Mouse (Mus musculus) CH12.LX (cell line): ENCODE data around the gene Crybg2. TPM values are rescaled to one million over a fixed set of nuclear protein-coding genes. Genes with fewer than 3 reads are reported as not detected.

ENCODE experiments used
- DNase-seq: peaks from one replicate; pipeline ENCODE4 v3.0.0-alpha.2; 2013; ENCODE audit errors: extremely low read depth
- H3K27ac ChIP-seq: 2 replicates; pipeline ENCODE4 v1.5.1; 2012; ENCODE audit warnings: low read depth, mild to moderate bottlenecking, control low read depth, moderate library complexity; ENCODE audit not compliant: insufficient read depth
- H3K27me3 ChIP-seq: replicated peaks from 2 replicates; pipeline ENCODE3; 2012; ENCODE audit warnings: inconsistent platforms
- H3K36me3 ChIP-seq, 2 experiments: replicated peaks in 1 of 2; 2 replicates each; pipeline versions ENCODE3 to v1.6.1; 2012; ENCODE audit warnings: inconsistent platforms in 1 of 2, low read length in 1 of 2, mild to moderate bottlenecking in 1 of 2, mixed read lengths in 1 of 2, moderate library complexity in 1 of 2; ENCODE audit not compliant: control insufficient read depth in 1 of 2, insufficient read depth in 1 of 2
- H3K4me1 ChIP-seq, 2 experiments: 2 replicates each; pipeline ENCODE4 v1.6.1; 2012; ENCODE audit warnings: inconsistent platforms in 1 of 2, moderate library complexity in 1 of 2; ENCODE audit not compliant: insufficient read depth in 2 of 2, control insufficient read depth in 1 of 2
- H3K4me2 ChIP-seq: 2 replicates; pipeline ENCODE4 v1.6.1; 2012; ENCODE audit warnings: low read depth, mild to moderate bottlenecking, control low read depth; ENCODE audit not compliant: poor library complexity, insufficient read depth, severe bottlenecking
- H3K4me3 ChIP-seq, 3 experiments: fragments of 150-350 bp in 1 of 3; sonication (generic) in 1 of 3; replicated peaks in 1 of 3; 2 replicates each; pipeline versions ENCODE3 to v1.5.1; 2011 to 2012; ENCODE audit warnings: low read depth in 2 of 3, low read length in 2 of 3, mild to moderate bottlenecking in 2 of 3, moderate library complexity in 2 of 3, control low read depth in 1 of 3, improper control_type of control experiment in 1 of 3, inconsistent platforms in 1 of 3, mixed read lengths in 1 of 3; ENCODE audit not compliant: poor library complexity in 1 of 3
- H3K79me2 ChIP-seq: replicated peaks from 2 replicates; pipeline ENCODE4 v1.6.1; 2012; ENCODE audit warnings: mild to moderate bottlenecking, moderate library complexity; ENCODE audit not compliant: control insufficient read depth, poor library complexity, insufficient read depth, severe bottlenecking; ENCODE audit errors: extremely low read depth
- H3K9ac ChIP-seq: 2 replicates; pipeline ENCODE4 v1.6.1; 2012; ENCODE audit warnings: low read depth, mild to moderate bottlenecking, control low read depth, moderate library complexity; ENCODE audit not compliant: insufficient read depth
- H3K9me3 ChIP-seq: replicated peaks from 2 replicates; pipeline ENCODE3; 2012; ENCODE audit warnings: low read length, inconsistent platforms, mixed read lengths
- BHLHE40 ChIP-seq: IDR thresholded peaks from 2 replicates; pipeline ENCODE4 v1.6.1; 2011; ENCODE audit warnings: mild to moderate bottlenecking, low read depth, low read length, improper control_type of control experiment
- CHD1 ChIP-seq: IDR thresholded peaks from 2 replicates; pipeline ENCODE4 v1.6.1; 2012; ENCODE audit warnings: low read depth, low read length, improper control_type of control experiment, inconsistent platforms
- CTCF ChIP-seq, 2 experiments: IDR thresholded peaks in 1 of 2; conservative IDR thresholded peaks in 1 of 2; 2 replicates each; pipeline ENCODE4 v1.5.1; 2011 to 2012; ENCODE audit warnings: low read depth in 2 of 2, low read length in 2 of 2, improper control_type of control experiment in 1 of 2, inconsistent platforms in 1 of 2, mild to moderate bottlenecking in 1 of 2, moderate library complexity in 1 of 2
- E2F4 ChIP-seq: IDR thresholded peaks from 2 replicates; pipeline ENCODE4 v1.6.1; 2011; ENCODE audit warnings: low read depth, low read length, improper control_type of control experiment; ENCODE audit not compliant: insufficient replicate concordance
- ELF1 ChIP-seq: IDR thresholded peaks from 2 replicates; pipeline ENCODE4 v1.6.1; 2014; ENCODE audit warnings: low read depth, mild to moderate bottlenecking, inconsistent platforms, low read length, improper control_type of control experiment
- EP300 ChIP-seq: IDR thresholded peaks from 2 replicates; pipeline ENCODE4 v1.6.1; 2011; ENCODE audit warnings: low read length, improper control_type of control experiment
- ETS1 ChIP-seq: conservative IDR thresholded peaks from 2 replicates; pipeline ENCODE4 v1.6.1; 2012; ENCODE audit warnings: low read depth, mild to moderate bottlenecking, inconsistent platforms, low read length, improper control_type of control experiment, moderate library complexity
- HCFC1 ChIP-seq: IDR thresholded peaks from 2 replicates; pipeline ENCODE4 v1.6.1; 2012; ENCODE audit warnings: low read depth, mild to moderate bottlenecking, inconsistent platforms, low read length, improper control_type of control experiment
- IRF4 ChIP-seq: IDR thresholded peaks from 2 replicates; pipeline ENCODE4 v1.6.1; 2014; ENCODE audit warnings: low read depth, mild to moderate bottlenecking, inconsistent platforms, low read length, improper control_type of control experiment
- JUN ChIP-seq: IDR thresholded peaks from 2 replicates; pipeline ENCODE4 v1.6.1; 2011; ENCODE audit warnings: low read depth, mild to moderate bottlenecking, low read length, improper control_type of control experiment, moderate library complexity; ENCODE audit not compliant: insufficient read depth
- KAT2A ChIP-seq: IDR thresholded peaks from 2 replicates; pipeline ENCODE4 v1.6.1; 2012; ENCODE audit warnings: low read length, improper control_type of control experiment, inconsistent platforms; ENCODE audit not compliant: insufficient replicate concordance
- MAX ChIP-seq: IDR thresholded peaks from 2 replicates; pipeline ENCODE4 v1.6.1; 2011; ENCODE audit warnings: low read length, improper control_type of control experiment
- MAZ ChIP-seq: IDR thresholded peaks from 2 replicates; pipeline ENCODE4 v1.6.1; 2012; ENCODE audit warnings: low read depth, mild to moderate bottlenecking, inconsistent platforms, low read length, improper control_type of control experiment, moderate library complexity
- MEF2A ChIP-seq: IDR thresholded peaks from 2 replicates; pipeline ENCODE4 v1.6.1; 2014; ENCODE audit warnings: low read depth, mild to moderate bottlenecking, inconsistent platforms, low read length, improper control_type of control experiment, borderline replicate concordance
- MYC ChIP-seq: IDR thresholded peaks from 2 replicates; pipeline ENCODE4 v1.6.1; 2011; ENCODE audit warnings: low read depth, mild to moderate bottlenecking, improper control_type of control experiment, low read length
- NELFE ChIP-seq: IDR thresholded peaks from 2 replicates; pipeline ENCODE4 v1.6.1; 2011; ENCODE audit warnings: low read depth, low read length, improper control_type of control experiment
- POLR2AphosphoS2 ChIP-seq: IDR thresholded peaks from 2 replicates; pipeline ENCODE4 v1.6.1; 2011; ENCODE audit warnings: low read depth, low read length, improper control_type of control experiment
- RCOR1 ChIP-seq: conservative IDR thresholded peaks from 2 replicates; pipeline ENCODE4 v1.6.1; 2012; ENCODE audit warnings: low read depth, mild to moderate bottlenecking, inconsistent platforms, low read length, improper control_type of control experiment
- SIN3A ChIP-seq: IDR thresholded peaks from 2 replicates; pipeline ENCODE4 v1.6.1; 2012; ENCODE audit warnings: low read length, improper control_type of control experiment, inconsistent platforms
- SMC3 ChIP-seq: IDR thresholded peaks from 2 replicates; pipeline ENCODE4 v1.6.1; 2011; ENCODE audit warnings: low read depth, low read length, improper control_type of control experiment
- TBP ChIP-seq: conservative IDR thresholded peaks from 2 replicates; pipeline ENCODE4 v1.6.1; 2011; ENCODE audit warnings: low read depth, low read length, improper control_type of control experiment
- UBTF ChIP-seq: IDR thresholded peaks from 2 replicates; pipeline ENCODE4 v1.6.1; 2012; ENCODE audit warnings: low read depth, mild to moderate bottlenecking, inconsistent platforms, low read length, improper control_type of control experiment, moderate library complexity
- USF1 ChIP-seq: IDR thresholded peaks from 2 replicates; pipeline ENCODE4 v1.6.1; 2014; ENCODE audit warnings: low read depth, mild to moderate bottlenecking, inconsistent platforms, low read length, improper control_type of control experiment
- ZC3H11A ChIP-seq: IDR thresholded peaks from 2 replicates; pipeline ENCODE4 v1.6.1; 2012; ENCODE audit warnings: low read depth, mild to moderate bottlenecking, inconsistent platforms, low read length, improper control_type of control experiment
- ZKSCAN1 ChIP-seq: IDR thresholded peaks from 2 replicates; pipeline ENCODE4 v1.6.1; 2012; ENCODE audit warnings: low read depth, inconsistent platforms, low read length, improper control_type of control experiment, borderline replicate concordance
- ZNF384 ChIP-seq: IDR thresholded peaks from 2 replicates; pipeline ENCODE4 v1.6.1; 2012; ENCODE audit warnings: low read depth, low read length, improper control_type of control experiment, inconsistent platforms
- dilution Hi-C: fragments of 300-500 bp; cut with MboI; formaldehyde crosslinking; loops from 2 replicates; pipeline ENCODE4 v1.14.3; 2020; ENCODE audit warnings: low sequenced_read_pairs; ENCODE audit not compliant: extremely low pct_unique_long_range_greater_than_20kb, extremely low pct_ligation_motif_present
- in situ Hi-C: fragments of 300-500 bp; cut with MboI; formaldehyde crosslinking; loops from 3 replicates; pipeline ENCODE4 v1.14.3; 2019; ENCODE audit warnings: low sequenced_read_pairs, low pct_ligation_motif_present, low pct_unique_long_range_greater_than_20kb, mixed read lengths
- polyA plus RNA-seq: library from polyadenylated mRNA; unstranded; fragments of >175 nt; gene quantifications from 2 replicates; pipeline ENCODE4 v1.2.1, GENCODE M21; 2012; ENCODE audit warnings: low read depth; ENCODE audit not compliant: insufficient read length
- total RNA-seq, 2 experiments: library from RNA; depleted of rRNA; stranded (reverse); fragments of 300-350 nt in 1 of 2; fragments of >200 nt in 1 of 2; gene quantifications; 2 replicates each; pipeline ENCODE4 v1.2.3; 2012 to 2014

Gene Crybg2
- total and polyA plus RNA-seq, 3 experiments: 3.6 to 15.6 (median 9.2) TPM

- dilution Hi-C loops: no loop called here
- H3K4me1 ChIP-seq: peaks cover 52 to 97% of the 10 kb centered on the region in 2 experiments
Observed at GRCm38 (mm10) chr4:134118126-134118800, 57.6 kb downstream of the Crybg2 start.

GRCm38 (mm10) chr4:134119042-134119441 lies 58.4 kb downstream of the Crybg2 start:
- Histone ChIP-seq H3K4me3 (peak overlapping the region in 1 of 3 experiments; percentile 38), H3K9ac (peak overlapping the region; percentile 54), H3K27me3 (no peaks in the 10 kb centered on the region), H3K36me3 (peaks cover under 1 to 9% of the 10 kb centered on the region in 2 experiments), H3K4me1 (peaks cover 57 to 97% of the 10 kb centered on the region in 2 experiments), H3K27ac (peak overlapping the region; percentile 88), H3K79me2 (no peaks in the 10 kb centered on the region), H3K9me3 (no peaks in the 10 kb centered on the region), H3K4me2 (no peak overlapping the region)
- DNase-seq: no peak
- in situ Hi-C loops (no loop called here), dilution Hi-C loops (no loop called here)
- TF ChIP-seq SMC3: no peak
- TF ChIP-seq MAX: no peak
- TF ChIP-seq ZNF384: no peak
- TF ChIP-seq MYC: no peak
- no peak for TF ChIP-seq HCFC1
- no peak for TF ChIP-seq CTCF (conservative IDR thresholded peaks at IDR 0.05 in 1 of 2, IDR thresholded peaks at IDR 0.05 in 1 of 2; ENCODE audit: low read depth in 2 of 2, low read length in 2 of 2)
- no peak for TF ChIP-seq USF1
- no peak for TF ChIP-seq BHLHE40
- no peak for TF ChIP-seq KAT2A
- TF ChIP-seq E2F4: no peak
- TF ChIP-seq NELFE: no peak
- no peak for TF ChIP-seq IRF4
- TF ChIP-seq CHD1: no peak
- TF ChIP-seq MAZ: no peak
- no peak for TF ChIP-seq UBTF
- no peak for TF ChIP-seq POLR2AphosphoS2
- TF ChIP-seq ELF1: no peak
- no peak for TF ChIP-seq ZC3H11A
- no peak for TF ChIP-seq ZKSCAN1

More at GRCm38 (mm10) chr4:134118126-134118800, 57.6 kb downstream of the Crybg2 start:
- H3K27ac ChIP-seq: peak overlapping the region; percentile 10; the same call in 1 of the 2 replicates
- peak overlapping the region in 1 of 3 experiments; percentile 26 for H3K4me3 ChIP-seq
- TF ChIP-seq USF1 (no peak), MAZ (no peak), CTCF (conservative IDR thresholded peaks at IDR 0.05 in 1 of 2, IDR thresholded peaks at IDR 0.05 in 1 of 2; ENCODE audit: low read depth in 2 of 2, low read length in 2 of 2) (no peak), EP300 (no peak), KAT2A (no peak), RCOR1 (no peak), MYC (no peak), ETS1 (no peak), TBP (no peak), JUN (no peak), POLR2AphosphoS2 (no peak), BHLHE40 (no peak), MAX (no peak), SMC3 (no peak), SIN3A (no peak), ZKSCAN1 (no peak), ELF1 (no peak), MEF2A (no peak)
- TF ChIP-seq, all 38 proteins: peak for 0
- Histone ChIP-seq H3K4me2 (no peak overlapping the region), H3K9ac (no peak overlapping the region), H3K27me3 (no peaks in the 10 kb centered on the region), H3K36me3 (peaks cover 4 to 17% of the 10 kb centered on the region in 2 experiments), H3K79me2 (no peaks in the 10 kb centered on the region), H3K9me3 (no peaks in the 10 kb centered on the region)
- in situ Hi-C loops: no loop called here
- DNase-seq: no peak
